Comparison of ENCODE assay signal across 9 mouse cellular contexts in genomic region chr19:10190796-10191195, GRCm38 (mm10). TPM values are rescaled to one million over a fixed set of nuclear protein-coding genes. Genes with fewer than 3 reads are reported as not detected.
A peak's percentile ranks its signal among the peaks of the same experiment; 100 is the strongest.
DNase-seq lines count a peak whose midpoint lies in the region; ATAC-seq and TF ChIP-seq lines count a peak whose summit lies in the region.
"Had no signal": no experiment of that assay in that cellular context is flagged by ENCODE, and none has a peak within 500 bp of the region (broad histone marks: within the 10 kb centered on the region; RNA-seq: fewer than 3 reads in every experiment).

No protein-coding gene starts in this region.

- TF ChIP-seq POLR2A in bone marrow macrophage, adult 2 months (IDR thresholded peaks at IDR 0.05; ENCODE audit: borderline replicate concordance, low read depth, low read length) = no peak

- peak; percentile 97 for DNase-seq in midbrain, embryonic 11.5 days (ENCODE audit: low spot score, missing footprints)
- DNase-seq in frontal cortex, postnatal 10 days (ENCODE audit: low spot score in 2 of 2) = peak; percentile 70 to 75
- peak; percentile 70 to 81 for DNase-seq in kidney, adult 8-10 months
- DNase-seq in liver, embryonic 13.5 days = peak; percentile 65
- DNase-seq in right cerebral cortex, adult 2 months (ENCODE audit: low spot score in 2 of 2) = peak; percentile 77 to 79
- DNase-seq in yolk sac, embryonic 10.5 days (ENCODE audit: low spot score) = peak; percentile 49

- 53% methylated on average over 2 of the region's 2 CpGs for whole genome bisulfite sequencing in midbrain, embryonic 11.5 days
- 50% methylated on average over 2 of the region's 2 CpGs for WGBS in midbrain, embryonic 13.5 days
- 18% methylated on average over 2 of the region's 2 CpGs for WGBS in liver, embryonic 13.5 days (ENCODE audit: insufficient replicate concordance)

- no peaks in the 10 kb centered on the region for H3K4me1 ChIP-seq in midbrain, embryonic 11.5 days (ENCODE audit: control insufficient read depth, insufficient read depth, low read length)
- peaks cover 25% of the 10 kb centered on the region for H3K4me1 ChIP-seq in midbrain, embryonic 13.5 days (replicated peaks)
- peaks cover 31% of the 10 kb centered on the region for H3K4me1 ChIP-seq in bone marrow macrophage, adult 2 months (ENCODE audit: control insufficient read depth, insufficient read depth, low read length)
- H3K4me1 ChIP-seq in liver, embryonic 13.5 days (replicated peaks) = peaks cover 34% of the 10 kb centered on the region

- H3K36me3 ChIP-seq in midbrain, embryonic 11.5 days (ENCODE audit: control insufficient read depth, insufficient read depth, low read length) = peaks cover 72% of the 10 kb centered on the region
- H3K36me3 ChIP-seq in midbrain, embryonic 13.5 days = peaks cover 98% of the 10 kb centered on the region
- H3K36me3 ChIP-seq in liver, embryonic 13.5 days = peaks cover 99% of the 10 kb centered on the region

- H3K27me3 ChIP-seq in midbrain, embryonic 11.5 days (ENCODE audit: control insufficient read depth, insufficient read depth, low read length) = no peaks in the 10 kb centered on the region
- no peaks in the 10 kb centered on the region for H3K27me3 ChIP-seq in midbrain, embryonic 13.5 days
- H3K27me3 ChIP-seq in liver, embryonic 13.5 days = no peaks in the 10 kb centered on the region
- H3K27me3 ChIP-seq: heart, embryonic 13.5 days had no signal

- no peaks in the 10 kb centered on the region for H3K9me3 ChIP-seq in midbrain, embryonic 11.5 days (ENCODE audit: control insufficient read depth, low read length)
- no peaks in the 10 kb centered on the region for H3K9me3 ChIP-seq in midbrain, embryonic 13.5 days
- no peaks in the 10 kb centered on the region for H3K9me3 ChIP-seq in liver, embryonic 13.5 days (replicated peaks)
- H3K9me3 ChIP-seq: heart, embryonic 13.5 days had no signal

- no peak overlapping the region for H3K9ac ChIP-seq in midbrain, embryonic 11.5 days (ENCODE audit: low read length)
- no peak overlapping the region for H3K9ac ChIP-seq in midbrain, embryonic 13.5 days (replicated peaks)
- no peak overlapping the region for H3K9ac ChIP-seq in liver, embryonic 13.5 days
- H3K9ac ChIP-seq: heart, embryonic 13.5 days had no signal

- no peak overlapping the region for H3K4me2 ChIP-seq in midbrain, embryonic 11.5 days
- no peak overlapping the region for H3K4me2 ChIP-seq in midbrain, embryonic 13.5 days (replicated peaks)
- no peak overlapping the region for H3K4me2 ChIP-seq in liver, embryonic 13.5 days
- H3K4me2 ChIP-seq: heart, embryonic 13.5 days had no signal

- no peak overlapping the region for H3K4me3 ChIP-seq in midbrain, embryonic 11.5 days (ENCODE audit: low read depth, low read length)
- no peak overlapping the region for H3K4me3 ChIP-seq in midbrain, embryonic 13.5 days (replicated peaks)
- H3K4me3 ChIP-seq in bone marrow macrophage, adult 2 months (ENCODE audit: insufficient read depth, low read length) = no peak overlapping the region
- H3K4me3 ChIP-seq in liver, embryonic 13.5 days (replicated peaks) = no peak overlapping the region
- H3K4me3 ChIP-seq: heart, embryonic 13.5 days had no signal

- TF ChIP-seq CTCF in bone marrow macrophage, adult 2 months (IDR thresholded peaks at IDR 0.05; ENCODE audit: low read depth, low read length) = peak; percentile 56

- H3K27ac ChIP-seq in midbrain, embryonic 11.5 days (ENCODE audit: low read depth, low read length) = no peak overlapping the region
- H3K27ac ChIP-seq in midbrain, embryonic 13.5 days = no peak overlapping the region
- peak overlapping the region; percentile 99 for H3K27ac ChIP-seq in bone marrow macrophage, adult 2 months (ENCODE audit: insufficient read depth, low read depth, low read length)
- peak overlapping the region; percentile 39 for H3K27ac ChIP-seq in liver, embryonic 13.5 days
- H3K27ac ChIP-seq: heart, embryonic 13.5 days had no signal

- ATAC-seq in midbrain, embryonic 11.5 days (ENCODE audit: low FRiP score) = peak; percentile 40; the same call in 1 of the 2 replicates
- ATAC-seq in midbrain, embryonic 13.5 days = no peak
- ATAC-seq in liver, embryonic 13.5 days (ENCODE audit: low read depth) = no peak

RNA-seq across cellular contexts. Expression of gene Fads1, which starts 8.1 kb away (rescaled TPM):
- 152 and 155 TPM in 2 replicates for polyA plus RNA-seq in midbrain, embryonic 11.5 days (2014; fragmentation: Nextera tagmentation; extraction: Ambion mirVana)
- 173 and 178 TPM in 2 replicates for polyA plus RNA-seq in midbrain, embryonic 13.5 days (2015; fragmentation: Nextera tagmentation; extraction: Ambion mirVana)
- 99.3 and 119 TPM in 2 replicates for polyA plus RNA-seq in bone marrow macrophage, adult 2 months (2012; ENCODE audit: insufficient read depth, insufficient read length, missing spikeins)
- 60.2 and 77.5 TPM in 2 replicates for polyA plus RNA-seq in liver, embryonic 13.5 days (2015; fragmentation: Nextera tagmentation; extraction: Ambion mirVana)

RNA-seq across cellular contexts. Expression of gene Tmem258, which starts 13.0 kb away (rescaled TPM):
- 334 and 352 TPM in 2 replicates for polyA plus RNA-seq in midbrain, embryonic 11.5 days (2014; fragmentation: Nextera tagmentation; extraction: Ambion mirVana)
- polyA plus RNA-seq in midbrain, embryonic 13.5 days (2015; fragmentation: Nextera tagmentation; extraction: Ambion mirVana) = 386 and 396 TPM in 2 replicates
- polyA plus RNA-seq in bone marrow macrophage, adult 2 months (2012; ENCODE audit: insufficient read depth, insufficient read length, missing spikeins) = 146 and 159 TPM in 2 replicates
- polyA plus RNA-seq in liver, embryonic 13.5 days (2015; fragmentation: Nextera tagmentation; extraction: Ambion mirVana) = 332 and 375 TPM in 2 replicates

RNA-seq across cellular contexts. Expression of gene Fen1, which starts 13.2 kb away (rescaled TPM):
- 121 and 128 TPM in 2 replicates for polyA plus RNA-seq in midbrain, embryonic 11.5 days (2014; fragmentation: Nextera tagmentation; extraction: Ambion mirVana)
- 47.9 and 49.6 TPM in 2 replicates for polyA plus RNA-seq in midbrain, embryonic 13.5 days (2015; fragmentation: Nextera tagmentation; extraction: Ambion mirVana)
- 31.1 and 31.2 TPM in 2 replicates for polyA plus RNA-seq in bone marrow macrophage, adult 2 months (2012; ENCODE audit: insufficient read depth, insufficient read length, missing spikeins)
- 190 and 208 TPM in 2 replicates for polyA plus RNA-seq in liver, embryonic 13.5 days (2015; fragmentation: Nextera tagmentation; extraction: Ambion mirVana)

RNA-seq across cellular contexts. Expression of gene Myrf, which starts 49.8 kb away (rescaled TPM):
- 1.4 and 1.7 TPM in 2 replicates for polyA plus RNA-seq in midbrain, embryonic 11.5 days (2014; fragmentation: Nextera tagmentation; extraction: Ambion mirVana)
- 0.58 and 0.77 TPM in 2 replicates for polyA plus RNA-seq in midbrain, embryonic 13.5 days (2015; fragmentation: Nextera tagmentation; extraction: Ambion mirVana)
- 0.12 TPM in 1 of 2 replicates, not detected in the other for polyA plus RNA-seq in bone marrow macrophage, adult 2 months (2012; ENCODE audit: insufficient read depth, insufficient read length, missing spikeins)
- polyA plus RNA-seq in liver, embryonic 13.5 days (2015; fragmentation: Nextera tagmentation; extraction: Ambion mirVana) = 3.2 and 3.4 TPM in 2 replicates

Comparison
In these comparisons a context has a peak if more than half of its experiments do, and no peak if none do; other contexts are left out.
1. H3K27ac ChIP-seq: peak in bone marrow macrophage, adult 2 months (single experiment) and liver, embryonic 13.5 days (single experiment); none in midbrain, embryonic 11.5 days (single experiment) and midbrain, embryonic 13.5 days (single experiment).
2. Peak in every context shown above with its lines, with median percentiles within 50 percentile points of each other: DNase-seq.